Mouse (Mus musculus) naive thymus-derived CD4-positive, alpha-beta T cell, adult 5 months (primary cell): ENCODE results near the gene Gm9821. TPM values are rescaled to one million over a fixed set of nuclear protein-coding genes. Genes with fewer than 3 reads are reported as not detected.

Experiments used
- polyA plus RNA-seq: library from polyadenylated mRNA; unstranded; fragments of 100-300 nt; shearing (Covaris generic); gene quantifications from one replicate; pipeline ENCODE4 v1.2.1, GENCODE M21; 2017

The Gm9821 gene
- polyA plus RNA-seq = not detected

DNA sequence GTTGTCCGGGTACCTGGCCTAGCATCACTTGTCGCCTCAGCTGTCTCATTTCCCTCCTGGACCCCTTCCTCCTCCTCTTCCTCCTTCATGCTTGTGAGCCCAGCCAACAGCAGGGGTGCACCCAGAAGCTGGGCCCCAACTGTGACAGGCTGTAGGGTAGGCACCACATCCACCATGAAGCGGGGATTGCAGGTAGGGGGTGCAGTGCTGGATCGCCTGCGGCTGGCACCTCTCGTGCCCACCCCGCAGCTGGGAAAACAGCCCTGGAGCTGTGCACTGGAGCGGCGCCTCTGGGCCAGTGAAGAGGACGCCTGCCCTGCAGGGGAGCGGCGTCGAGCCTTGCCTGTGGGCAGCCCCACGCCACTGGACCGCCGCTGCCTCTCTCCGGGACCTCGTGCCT lies at the start of gene Gm9821:
Gene Gm9821, plus strand, starts transcription at position 221 of the 400 bp plus-strand sequence.

DNA sequence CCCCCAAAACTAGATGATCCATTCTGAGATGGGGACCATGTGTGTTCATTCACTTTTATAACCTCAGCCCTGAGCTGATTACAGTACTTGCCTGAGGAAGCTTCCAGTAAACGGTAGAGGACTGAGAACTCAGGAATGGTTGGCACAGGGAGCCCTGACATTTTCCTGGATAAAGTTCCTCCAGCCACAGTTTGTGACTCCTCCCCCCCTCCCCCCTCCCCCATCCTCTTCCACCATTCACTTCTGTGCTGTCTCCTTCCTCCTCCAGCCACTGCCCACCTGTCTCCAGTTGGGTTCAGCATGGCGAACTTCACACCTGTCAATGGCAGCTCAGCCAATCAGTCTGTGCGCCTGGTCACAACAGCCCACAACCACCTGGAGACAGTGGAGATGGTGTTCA lies 18.6 kb upstream of the Gm9821 start, which contains the start of gene Chrm4:
Gene Chrm4, plus strand, starts transcription at position 301 of the 400 bp plus-strand sequence.

DNA sequence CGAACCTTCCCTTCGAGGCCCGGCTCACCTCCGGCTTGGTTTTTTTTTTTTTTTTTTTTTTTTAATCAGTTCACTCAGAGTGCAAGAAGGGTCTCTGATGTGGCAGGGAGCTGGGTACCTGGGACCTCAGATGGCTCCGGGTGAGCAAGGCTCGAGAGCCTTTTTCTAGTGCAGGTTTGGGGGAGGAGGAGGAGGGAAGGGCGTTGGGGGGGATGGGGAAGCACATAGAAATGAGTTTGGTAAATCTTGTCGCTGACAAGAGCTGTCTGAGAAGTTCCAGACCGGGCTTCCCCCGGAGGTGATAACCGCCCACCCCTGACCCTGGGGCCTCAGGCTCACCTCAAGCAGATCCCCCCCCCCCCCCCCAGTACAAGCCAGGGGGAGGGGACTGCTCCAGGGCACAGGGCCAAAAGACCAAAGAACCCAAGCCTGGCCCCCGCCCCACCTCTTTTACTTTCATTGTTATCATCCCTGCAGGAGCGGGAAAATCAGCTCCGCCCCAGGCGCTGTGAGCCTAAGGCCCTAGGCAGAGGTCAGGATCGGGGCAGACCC lies 13.3 kb upstream of the Gm9821 start, which contains the start of gene Mdk:
Gene Mdk, minus strand, starts transcription at position 138 of the 552 bp plus-strand sequence.

DNA sequence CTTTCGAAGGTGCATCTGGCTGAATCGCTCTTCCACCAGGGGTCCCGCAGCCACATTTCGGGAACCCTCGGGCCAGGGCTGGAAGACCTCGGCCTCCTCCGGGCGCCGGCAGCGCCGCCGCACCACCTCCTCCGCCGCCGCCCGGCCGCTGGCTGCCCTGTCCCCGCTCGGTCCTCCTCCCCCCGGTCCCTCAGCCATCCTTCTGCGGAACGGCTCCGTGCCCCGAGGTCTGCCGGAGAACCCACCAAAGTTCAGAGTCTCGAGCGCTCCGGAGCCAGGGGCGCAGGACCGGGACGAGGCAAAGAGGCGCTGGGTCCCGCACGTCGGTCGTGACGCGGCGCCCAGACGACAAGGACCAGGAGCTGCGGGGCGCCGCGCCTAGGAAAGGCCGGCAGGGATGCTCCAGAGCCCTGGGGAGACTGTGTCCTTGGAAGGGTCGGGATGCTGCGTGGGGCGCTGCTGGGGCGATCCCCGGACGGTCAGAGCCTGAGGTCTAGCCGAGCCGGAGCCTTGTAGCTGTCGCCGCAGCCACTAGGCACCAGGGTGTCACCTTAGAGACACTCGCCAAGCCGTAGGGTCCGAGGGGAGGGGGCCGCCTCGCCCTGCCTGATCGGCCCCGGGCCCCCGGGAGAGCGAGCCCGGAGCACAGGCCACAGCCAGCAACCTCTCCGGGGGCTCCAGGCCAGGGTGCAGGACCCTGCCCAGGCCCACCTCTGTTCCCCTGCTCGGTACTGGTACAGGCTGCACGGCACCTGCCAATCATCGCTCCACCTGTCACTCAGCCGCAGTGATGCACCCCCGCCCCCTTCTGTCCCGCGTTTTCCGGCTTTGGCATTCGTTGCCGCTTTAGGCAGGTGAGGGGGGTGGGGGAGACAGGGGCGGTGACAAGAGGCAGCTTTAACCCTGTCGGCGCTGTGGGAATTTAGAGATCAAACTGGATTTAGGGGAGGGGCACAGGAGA lies 30.4 kb downstream of the Gm9821 start, which contains the start of gene Dgkz:
Gene Dgkz, minus strand, starts transcription at position 284 of the 961 bp plus-strand sequence.

Other genes starting within 250 kb of the Gm9821 start
- 66.2 TPM for gene Atg13, start 235.1 kb upstream of the Gm9821 start, polyA plus RNA-seq
- 8.4 TPM for gene Harbi1, start 234.9 kb upstream of the Gm9821 start, polyA plus RNA-seq
- 56.5 TPM for gene Ambra1, start 215.6 kb upstream of the Gm9821 start, polyA plus RNA-seq
- 0.32 TPM for gene Chrm4, start 18.5 kb upstream of the Gm9821 start, polyA plus RNA-seq
- 0.62 TPM for gene Mdk, start 13.4 kb upstream of the Gm9821 start, polyA plus RNA-seq
- 287 TPM for gene Dgkz, start 30.2 kb downstream of the Gm9821 start, polyA plus RNA-seq
- 0.40 TPM for gene Creb3l1, start 78.8 kb downstream of the Gm9821 start, polyA plus RNA-seq
- gene Phf21a, start 147.4 kb downstream of the Gm9821 start, polyA plus RNA-seq = 62.7 TPM